Mouse (Mus musculus) intestine, postnatal 0 days (tissue): Measurements from ENCODE around the gene Cbx5. TPM values are rescaled to one million over a fixed set of nuclear protein-coding genes. Genes with fewer than 3 reads are reported as not detected.

Experiments used
- ATAC-seq: fragments of 200-750 bp; cut with Nextera tagmentation; 2 replicates; pipeline ENCODE4 v1.8.0; 2017; ENCODE audit warnings: mild to moderate bottlenecking, moderate TSS enrichment, moderate library complexity
- H3K27ac ChIP-seq: fragments of 300-500 bp; sonication (generic); 2 replicates; pipeline ENCODE4 v1.5.1; 2014; ENCODE audit warnings: mild to moderate bottlenecking, low read depth, low read length, moderate library complexity
- H3K27me3 ChIP-seq: fragments of 300-500 bp; sonication (generic); replicated peaks from 2 replicates; pipeline ENCODE4 v1.6.1; 2014; ENCODE audit warnings: low read length, mixed read lengths; ENCODE audit not compliant: control insufficient read depth, insufficient read depth
- H3K36me3 ChIP-seq: fragments of 300-500 bp; sonication (generic); 2 replicates; pipeline ENCODE4 v1.6.1; 2014; ENCODE audit warnings: mild to moderate bottlenecking, moderate library complexity; ENCODE audit not compliant: control insufficient read depth, insufficient read depth
- H3K4me1 ChIP-seq: fragments of 300-500 bp; sonication (generic); replicated peaks from 2 replicates; pipeline ENCODE4 v1.6.1; 2014; ENCODE audit warnings: antibody characterized with exemption, low read length, mixed read lengths; ENCODE audit not compliant: control insufficient read depth, insufficient read depth
- H3K4me2 ChIP-seq: fragments of 300-500 bp; sonication (generic); replicated peaks from 2 replicates; pipeline ENCODE4 v1.6.1; 2014; ENCODE audit warnings: low read depth, mild to moderate bottlenecking, moderate library complexity
- H3K4me3 ChIP-seq: fragments of 300-500 bp; sonication (generic); 2 replicates; pipeline ENCODE4 v1.5.1; 2014; ENCODE audit warnings: low read depth, low read length
- H3K9ac ChIP-seq: fragments of 300-500 bp; sonication (generic); 2 replicates; pipeline ENCODE4 v1.6.1; 2014; ENCODE audit warnings: mild to moderate bottlenecking, low read depth, low read length
- H3K9me3 ChIP-seq: fragments of 300-500 bp; sonication (generic); 2 replicates; pipeline ENCODE4 v1.6.1; 2016; ENCODE audit warnings: mixed run types; ENCODE audit not compliant: control insufficient read depth
- CTCF ChIP-seq: sonication (generic); IDR thresholded peaks from 2 replicates; pipeline ENCODE4 v1.5.1; 2016; ENCODE audit warnings: low read depth, mild to moderate bottlenecking, control low read depth, antibody characterized with exemption, moderate library complexity
- WGBS: fragments of 180-500 bp; shearing (Covaris S2); extraction: QIAGEN DNeasy Blood & Tissue Kit; methylation state at CpG from one replicate; pipeline ENCODE4 v1.1.7; 2014; 5-methylcytosine and 5-hydroxymethylcytosine counted together
- polyA plus RNA-seq: library from polyadenylated mRNA; unstranded; fragments of >200 nt; fragmentation: Nextera tagmentation; extraction: Ambion mirVana; gene quantifications from 2 replicates; pipeline ENCODE4 v1.2.1, GENCODE M21; 2015

Cbx5 gene
- polyA plus RNA-seq, 1 experiment from 2014 or later: 24.0 TPM

DNA sequence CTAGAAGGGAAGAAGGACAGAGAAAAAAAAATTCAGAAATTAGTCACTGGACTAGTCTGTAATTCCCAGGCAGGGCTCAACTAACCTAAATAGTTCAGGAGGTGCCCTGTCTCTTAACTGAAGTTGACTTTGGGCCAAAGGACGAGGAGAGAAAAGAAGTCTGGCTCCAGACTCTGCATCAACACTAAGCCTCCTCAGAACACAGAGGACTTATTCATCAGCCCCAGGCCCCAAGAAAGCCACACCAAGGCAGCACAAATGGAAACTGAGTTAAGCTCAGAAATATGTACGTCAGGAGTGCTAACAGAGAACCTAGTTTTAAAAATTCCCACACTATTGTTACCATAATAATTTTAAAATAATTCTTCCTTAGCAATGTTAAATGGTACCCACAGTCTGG lies 25.5 kb downstream of the Cbx5 start:
- H3K27me3 ChIP-seq: no peaks in the 10 kb centered on the region
- H3K4me3 ChIP-seq: no peak overlapping the region
- no peak overlapping the region for H3K9ac ChIP-seq
- H3K4me1 ChIP-seq: peaks cover 9% of the 10 kb centered on the region
- peaks cover 14% of the 10 kb centered on the region; the same call in 1 of the 2 replicates for H3K36me3 ChIP-seq
- WGBS: 57% methylated on average over 2 of the region's 2 CpGs
- peak overlapping the region; percentile 30; the same call in 1 of the 2 replicates for H3K4me2 ChIP-seq
- no peak for ATAC-seq
- H3K9me3 ChIP-seq: no peaks in the 10 kb centered on the region
- no peak for TF ChIP-seq CTCF
- H3K27ac ChIP-seq: no peak overlapping the region; the same call in 1 of the 2 replicates

DNA sequence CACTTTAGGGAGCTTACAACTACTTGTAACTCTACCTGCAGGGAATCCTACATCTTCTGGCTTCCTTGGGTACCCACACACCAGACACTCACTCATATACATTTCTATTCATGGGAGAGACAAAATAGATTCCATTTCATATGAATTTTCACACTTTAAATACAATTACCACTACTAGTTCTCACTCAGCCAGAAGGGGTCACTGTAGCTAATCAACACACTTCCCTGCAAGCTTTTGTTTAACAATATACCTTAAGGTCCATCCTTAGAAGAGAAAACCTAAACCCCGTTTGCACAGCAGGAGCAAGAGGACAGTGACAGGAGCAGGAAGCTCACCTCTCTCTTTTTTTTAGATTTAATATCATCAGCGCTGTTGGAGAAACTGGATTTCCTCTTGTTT lies 34.5 kb downstream of the Cbx5 start:
- no peaks in the 10 kb centered on the region for H3K9me3 ChIP-seq
- H3K9ac ChIP-seq: no peak overlapping the region
- TF ChIP-seq CTCF: peak; percentile 68
- ATAC-seq: no peak
- H3K27ac ChIP-seq: no peak overlapping the region
- peaks cover 24% of the 10 kb centered on the region for H3K36me3 ChIP-seq
- 55% methylated on average over 2 of the region's 2 CpGs for WGBS
- 0 out of 2 replicates have a peak, but pooled peaks cover 3% of the 10 kb centered on the region for H3K4me1 ChIP-seq
- no peaks in the 10 kb centered on the region for H3K27me3 ChIP-seq
- no peak overlapping the region for H3K4me3 ChIP-seq
- no peak overlapping the region for H3K4me2 ChIP-seq

GRCm38 (mm10) chr15:103202088-103202793 lies 37.4 kb downstream of the Cbx5 start:
- Histone ChIP-seq H3K4me2 (no peak overlapping the region), H3K4me3 (no peak overlapping the region), H3K4me1 (0 out of 2 replicates have a peak, but pooled peaks cover 3% of the 10 kb centered on the region), H3K9me3 (no peaks in the 10 kb centered on the region), H3K27me3 (no peaks in the 10 kb centered on the region), H3K9ac (no peak overlapping the region), H3K27ac (no peak overlapping the region), H3K36me3 (peaks cover 36% of the 10 kb centered on the region)
- TF ChIP-seq CTCF: no peak
- no peak for ATAC-seq
- WGBS: 47% methylated on average over 6 of the region's 6 CpGs

DNA sequence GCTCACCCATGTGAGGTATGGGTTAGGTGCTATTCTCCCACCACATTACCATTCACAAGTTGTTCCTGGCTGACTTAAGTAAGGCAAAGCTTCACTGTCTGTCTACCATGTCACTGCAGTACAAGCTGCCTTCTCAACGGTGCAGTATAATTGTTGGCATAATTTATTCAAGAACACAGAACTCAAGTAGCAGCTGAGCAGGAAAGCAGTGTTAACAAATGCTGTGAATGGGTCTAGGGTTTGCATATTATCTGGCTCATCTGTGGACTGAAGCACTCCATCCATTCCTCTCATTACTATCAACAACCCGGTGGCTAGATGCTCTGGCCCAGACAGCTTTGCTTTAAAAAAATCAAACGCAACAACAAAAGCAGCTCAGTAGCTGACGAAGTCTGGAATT lies 41.8 kb downstream of the Cbx5 start:
- Histone ChIP-seq H3K36me3 (peaks cover 36% of the 10 kb centered on the region), H3K4me3 (no peak overlapping the region), H3K9me3 (no peaks in the 10 kb centered on the region), H3K4me2 (no peak overlapping the region), H3K27ac (no peak overlapping the region), H3K27me3 (no peaks in the 10 kb centered on the region), H3K9ac (no peak overlapping the region), H3K4me1 (no peaks in the 10 kb centered on the region)
- 75% methylated on average over 4 of the region's 4 CpGs for WGBS
- TF ChIP-seq CTCF: no peak
- no peak for ATAC-seq

DNA sequence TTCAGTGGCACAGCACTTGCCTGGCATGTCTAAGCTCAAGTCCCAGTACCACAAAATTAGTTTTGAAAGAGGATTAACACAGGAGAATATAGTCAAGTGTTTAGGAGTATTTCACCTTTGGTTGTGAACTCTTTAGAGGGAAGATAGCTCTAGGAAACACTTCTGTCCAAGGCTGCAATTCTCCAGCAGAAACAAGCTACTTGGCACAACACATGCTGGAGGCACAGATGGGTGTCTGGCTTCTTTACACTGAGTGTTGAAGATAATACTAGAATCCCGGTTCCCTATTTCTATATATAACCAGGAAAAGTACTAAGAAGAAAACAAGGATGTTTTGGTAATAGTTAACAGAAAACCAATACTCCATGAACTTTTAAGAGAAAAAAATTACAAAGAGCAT lies 42.8 kb downstream of the Cbx5 start:
- no peak for ATAC-seq
- Histone ChIP-seq H3K36me3 (peaks cover 44% of the 10 kb centered on the region), H3K4me1 (no peaks in the 10 kb centered on the region), H3K9me3 (no peaks in the 10 kb centered on the region), H3K27ac (no peak overlapping the region), H3K9ac (no peak overlapping the region), H3K27me3 (no peaks in the 10 kb centered on the region), H3K4me2 (no peak overlapping the region), H3K4me3 (no peak overlapping the region)
- no peak for TF ChIP-seq CTCF
- WGBS: 87% methylated on average over 1 of the region's 1 CpGs

GRCm38 (mm10) chr15:103193606-103194005 lies 46.0 kb downstream of the Cbx5 start:
- ATAC-seq: no peak
- Histone ChIP-seq H3K9me3 (no peaks in the 10 kb centered on the region), H3K4me2 (no peak overlapping the region), H3K27ac (no peak overlapping the region), H3K36me3 (peaks cover 32% of the 10 kb centered on the region), H3K4me1 (no peaks in the 10 kb centered on the region), H3K4me3 (no peak overlapping the region), H3K27me3 (no peaks in the 10 kb centered on the region), H3K9ac (no peak overlapping the region)
- TF ChIP-seq CTCF: no peak
- 64% methylated on average over 2 of the region's 2 CpGs for WGBS
